Mouse (Mus musculus): ENCODE measurements at regions not wholly inside any gene's neighbourhood (a gene's known extent, or its start where the extent isn't known, plus 50 kb on each side); places are given as distances from the start of the nearest gene placed in this dataset.

DNA sequence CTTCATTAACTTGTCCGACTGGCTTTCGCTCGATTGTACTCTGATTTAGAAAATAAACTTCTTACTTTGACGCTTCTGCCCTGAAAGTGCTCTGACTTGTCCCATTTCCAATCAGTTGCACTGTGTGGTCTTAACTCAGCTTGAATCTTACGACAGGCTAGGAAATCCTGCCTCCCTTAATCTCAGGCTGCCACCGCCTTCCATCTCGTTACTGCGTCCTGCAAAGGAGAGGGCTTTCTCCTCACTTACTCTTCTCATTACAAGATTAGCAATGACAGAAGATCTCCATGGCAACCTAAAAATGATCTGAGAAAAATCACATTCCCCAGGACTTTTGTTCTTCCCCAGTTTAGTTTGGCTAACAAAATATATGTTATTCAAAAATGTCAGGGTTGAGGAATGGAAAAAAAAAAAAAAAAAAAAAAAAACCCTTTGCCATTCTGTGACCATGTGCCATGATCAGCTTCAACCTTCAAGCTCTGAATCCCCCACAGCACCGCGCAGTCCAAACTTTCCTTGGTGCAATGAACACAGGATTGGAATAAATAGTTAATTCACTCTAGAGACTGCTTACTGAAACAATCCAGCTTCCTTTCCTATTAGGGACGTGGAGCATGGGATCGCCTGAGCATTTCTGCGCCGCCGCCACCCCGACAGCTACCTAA, 494.1 kb downstream of the Lmo4 start:
- in situ Hi-C loops (cut with MboI) = no loop called here

DNA sequence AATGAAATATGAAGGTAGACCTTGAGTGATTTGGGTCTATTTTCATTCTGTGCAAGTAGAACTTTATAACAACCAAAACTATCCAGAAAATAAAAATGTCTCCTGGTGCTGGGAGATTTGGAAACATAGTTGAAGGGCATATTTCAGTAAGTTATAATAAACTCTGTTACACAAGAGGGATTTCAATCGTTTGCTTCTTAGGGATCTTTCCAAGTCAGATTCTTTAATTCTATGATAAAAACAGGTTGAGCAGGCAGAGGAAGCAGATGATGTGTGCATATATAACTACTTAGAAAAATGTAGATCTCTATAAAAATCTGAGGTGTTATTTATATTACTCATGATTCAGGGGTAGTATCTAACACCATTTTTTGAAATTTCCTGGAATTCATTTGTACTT, 498.3 kb downstream of the Lmo4 start:
- in situ Hi-C loops (cut with MboI) = no loop called here

DNA sequence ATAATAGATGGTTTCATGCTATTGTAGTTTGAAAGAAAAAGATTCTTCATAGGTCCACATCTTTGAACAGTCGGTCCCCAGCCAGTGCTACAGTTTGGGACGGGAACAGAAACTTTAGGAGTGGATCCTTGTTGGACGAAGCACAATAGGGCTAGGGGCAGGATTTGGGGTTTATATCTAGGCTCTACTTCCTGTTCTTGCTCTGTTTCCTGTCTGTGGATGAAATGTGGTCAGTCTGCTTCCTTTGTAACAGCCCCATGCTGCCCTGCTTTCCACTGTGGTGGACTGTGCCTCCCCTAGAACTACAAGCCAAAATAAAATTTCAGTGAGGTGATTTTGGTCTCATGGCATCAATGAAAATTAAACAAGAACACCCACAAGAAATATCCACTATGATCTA, 510.2 kb downstream of the Lmo4 start:
- in situ Hi-C loops (cut with MboI) = no loop called here

DNA sequence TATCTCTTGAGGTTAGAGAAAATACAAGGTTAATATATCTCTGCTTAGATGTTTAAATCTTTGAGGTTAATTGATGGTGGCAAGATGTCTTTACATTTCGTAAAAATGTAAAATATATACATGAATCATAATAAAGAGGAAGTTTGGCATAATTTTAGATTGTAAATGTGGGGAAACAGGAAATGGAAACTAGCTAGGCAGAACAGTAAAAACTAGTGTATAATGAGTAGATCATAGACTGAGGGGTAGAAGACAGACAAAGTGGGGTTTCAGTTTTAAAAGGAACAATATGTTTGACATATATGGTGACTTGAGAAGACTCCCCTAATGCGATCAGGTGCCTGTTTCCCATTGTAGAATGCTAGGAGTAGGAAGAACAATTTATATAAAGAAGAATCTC, 519.3 kb downstream of the Lmo4 start:
- in situ Hi-C loops (cut with MboI) = no loop called here

DNA sequence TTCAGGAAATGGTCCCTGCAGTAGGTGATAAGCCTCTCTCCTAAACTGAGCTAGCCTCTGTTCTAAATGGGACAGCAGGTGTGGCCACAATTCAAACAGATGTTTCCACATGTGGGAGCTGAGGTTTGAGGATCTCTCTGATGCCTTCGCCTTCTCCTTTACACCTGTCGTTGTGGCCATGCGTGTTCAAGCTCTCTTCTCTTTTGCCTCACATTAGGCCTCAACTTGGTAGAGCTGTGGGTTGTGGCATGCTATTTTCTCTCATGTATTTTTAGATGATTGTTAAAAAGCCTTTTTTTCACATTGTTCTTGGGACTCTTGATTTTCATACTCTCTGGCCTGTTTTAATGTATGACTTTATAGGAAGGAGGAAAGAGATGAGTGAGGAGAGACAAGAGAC, 526.8 kb downstream of the Lmo4 start:
- in situ Hi-C loops (cut with MboI) = no loop called here

DNA sequence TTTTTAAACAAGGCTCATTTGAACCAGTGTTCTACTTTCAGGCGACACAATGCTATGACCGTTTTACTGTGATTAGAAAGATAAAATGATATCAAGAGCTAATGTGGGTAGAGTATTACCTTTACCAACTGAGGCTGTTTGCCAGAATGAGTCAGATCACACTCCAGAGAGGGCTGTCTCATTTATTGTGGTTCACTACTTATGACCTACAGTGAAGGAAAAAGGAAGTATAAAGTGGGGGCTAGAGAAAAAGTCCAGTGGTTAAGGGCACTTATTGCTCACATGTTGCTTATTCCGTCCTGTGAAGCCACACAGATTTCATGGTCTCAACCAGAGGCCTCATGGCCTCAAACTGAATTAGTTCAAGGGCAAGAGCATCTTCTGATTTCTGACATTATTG, 530.2 kb downstream of the Lmo4 start:
- in situ Hi-C loops (cut with MboI) = no loop called here

DNA sequence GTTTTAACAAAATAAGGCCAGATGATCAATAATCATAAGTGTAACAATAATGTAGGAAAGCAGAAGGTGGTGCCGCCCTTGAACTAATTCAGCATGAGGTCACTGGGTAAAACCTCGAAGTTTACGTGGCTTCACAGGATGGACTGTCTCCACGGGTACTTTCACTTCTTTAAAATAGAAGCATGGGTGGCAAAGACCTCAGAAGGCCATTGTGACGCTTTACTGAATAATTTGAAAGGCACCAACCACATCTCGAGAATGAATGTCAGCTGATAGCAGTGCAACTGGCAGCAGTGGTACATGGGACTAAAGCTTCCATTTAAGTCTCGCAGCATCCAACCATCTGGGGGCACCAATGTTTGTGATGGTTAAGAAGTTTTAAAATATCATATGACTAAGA, 530.6 kb downstream of the Lmo4 start:
- in situ Hi-C loops (cut with MboI) = no loop called here

DNA sequence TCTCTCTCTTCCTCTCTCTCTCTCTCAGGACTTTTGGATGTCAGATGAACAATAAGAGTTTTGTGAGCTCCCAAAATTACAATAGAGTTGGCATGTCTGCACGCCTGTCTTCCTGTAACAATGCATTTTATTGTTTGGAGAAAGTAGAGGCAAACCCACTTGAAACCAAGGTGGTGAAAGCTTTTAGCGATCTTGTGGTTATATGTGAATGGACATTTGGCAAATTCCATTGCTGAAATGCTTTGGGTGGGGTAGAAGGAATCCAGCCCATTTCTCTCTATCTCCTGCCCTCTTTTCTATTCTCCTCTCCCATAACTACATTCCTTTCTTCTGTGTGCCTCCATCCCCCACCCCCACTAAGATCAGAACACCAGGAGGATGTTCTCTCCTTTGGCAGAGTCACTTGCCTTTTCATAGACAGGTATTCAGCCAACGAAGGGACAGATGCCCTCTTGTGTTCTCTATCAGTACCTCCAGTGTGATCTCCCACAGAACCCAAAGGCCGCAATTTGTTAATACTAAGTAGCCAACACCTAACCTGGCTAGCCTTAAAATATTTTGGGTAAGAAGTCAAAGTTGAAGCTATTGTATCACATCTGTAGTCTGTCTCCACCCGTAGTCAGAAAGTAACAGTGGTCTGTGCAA, 542.9 kb downstream of the Lmo4 start:
- in situ Hi-C loops (cut with MboI) = no loop called here

DNA sequence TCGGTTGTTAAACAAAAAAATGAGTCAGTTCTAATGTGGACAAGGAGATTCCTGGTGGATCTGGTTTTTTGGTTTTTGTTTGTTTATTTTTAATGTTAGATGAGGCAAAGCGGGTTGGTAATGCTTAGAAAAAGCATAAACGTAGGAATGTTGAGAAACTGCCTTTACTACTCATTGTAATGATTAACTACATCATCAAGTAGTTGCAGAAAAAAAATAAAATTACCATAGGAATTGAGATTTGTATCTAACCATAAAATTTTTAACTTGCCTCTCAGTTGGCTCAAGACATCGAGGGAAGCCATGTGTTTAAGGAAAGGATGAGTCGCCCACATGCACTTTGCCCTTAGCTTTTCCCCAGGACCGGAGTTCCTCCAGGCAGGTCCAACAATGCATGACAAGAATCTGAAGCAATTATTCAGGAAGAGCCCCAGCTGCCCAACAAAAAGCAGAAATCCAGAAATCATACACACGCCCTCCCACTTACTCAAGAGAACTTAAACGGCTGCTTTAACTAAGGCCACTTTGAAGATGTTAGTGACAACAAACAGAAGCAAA, 545.5 kb downstream of the Lmo4 start:
- in situ Hi-C loops (cut with MboI) = no loop called here

DNA sequence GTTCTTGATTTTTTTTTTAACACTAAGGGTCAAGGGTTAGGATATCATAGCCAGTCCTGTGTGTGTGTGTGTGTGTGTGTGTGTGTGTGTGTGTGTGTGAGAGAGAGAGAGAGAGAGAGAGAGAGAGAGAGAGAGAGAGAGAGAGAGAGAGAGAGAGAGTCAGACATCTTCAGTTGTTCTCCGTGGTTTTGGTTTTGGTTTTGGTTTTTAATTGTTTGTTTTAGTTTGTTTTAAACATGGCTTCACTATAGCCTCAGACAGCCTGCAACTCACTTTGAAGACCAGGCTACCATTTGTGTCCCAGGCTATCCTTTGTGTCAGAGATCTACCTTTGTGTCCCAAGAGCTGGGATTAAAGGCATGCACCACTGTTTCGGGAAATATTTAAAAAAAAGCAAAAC, 557.8 kb downstream of the Lmo4 start:
- in situ Hi-C loops (cut with MboI) = no loop called here

DNA sequence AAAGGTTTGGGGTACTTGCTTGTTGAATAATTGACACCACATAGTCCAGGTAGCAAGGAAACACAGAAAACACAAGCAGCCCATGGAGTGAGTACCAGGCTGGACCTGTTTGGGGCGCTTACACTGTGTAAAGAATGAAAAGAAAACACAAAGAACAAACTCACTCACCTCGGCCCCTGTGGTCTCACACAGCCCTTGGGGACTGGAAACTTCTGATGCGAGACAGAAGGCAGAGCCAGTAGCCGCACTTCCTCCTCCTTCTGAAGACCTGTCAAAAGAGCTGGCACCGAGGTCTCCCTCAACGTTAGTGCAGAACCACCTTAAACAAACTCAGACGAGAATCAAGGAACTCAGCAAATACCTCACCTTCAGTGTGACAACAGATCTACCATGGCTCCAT, 558.2 kb downstream of the Lmo4 start:
- in situ Hi-C loops (cut with MboI) = no loop called here

DNA sequence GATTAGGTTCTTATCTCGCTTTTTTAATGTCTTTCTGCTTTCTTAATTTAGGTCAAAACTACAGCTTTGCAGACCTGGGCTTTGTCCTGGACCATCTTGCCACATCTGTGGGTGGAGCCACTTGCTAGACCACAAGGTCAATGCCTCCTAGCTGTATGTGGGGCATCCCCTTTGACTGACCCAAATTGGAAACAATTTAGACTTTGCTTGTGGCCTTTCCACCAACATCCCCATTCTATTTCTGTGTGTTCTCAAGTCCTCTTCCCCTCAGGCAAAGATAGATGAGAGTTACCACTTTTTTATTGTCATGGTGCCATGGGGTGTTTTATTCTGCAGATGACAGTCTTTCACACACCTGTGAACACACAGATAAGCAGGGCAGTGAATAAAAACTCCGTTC, 572.0 kb downstream of the Lmo4 start:
- in situ Hi-C loops (cut with MboI) = no loop called here

DNA sequence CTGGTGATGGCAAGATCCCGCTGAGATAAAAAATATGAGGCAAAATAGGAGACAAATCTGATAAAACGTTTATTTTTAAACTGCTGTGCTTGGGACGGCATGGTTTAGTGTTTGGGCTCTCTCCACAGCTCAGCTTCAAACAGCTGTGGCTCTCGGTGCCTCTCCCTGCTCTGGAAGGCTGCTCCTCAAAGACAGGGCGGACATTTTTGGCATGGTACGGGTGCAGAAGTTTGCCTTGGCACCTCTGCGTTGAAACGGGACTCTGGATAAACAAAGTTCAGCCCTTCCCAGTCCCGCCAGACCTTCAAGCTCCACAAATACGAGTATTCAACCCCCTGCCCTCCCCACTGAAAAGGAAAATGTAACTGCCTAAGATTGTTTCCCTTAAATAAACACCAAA, 573.8 kb downstream of the Lmo4 start:
- in situ Hi-C loops (cut with MboI) = no loop called here

DNA sequence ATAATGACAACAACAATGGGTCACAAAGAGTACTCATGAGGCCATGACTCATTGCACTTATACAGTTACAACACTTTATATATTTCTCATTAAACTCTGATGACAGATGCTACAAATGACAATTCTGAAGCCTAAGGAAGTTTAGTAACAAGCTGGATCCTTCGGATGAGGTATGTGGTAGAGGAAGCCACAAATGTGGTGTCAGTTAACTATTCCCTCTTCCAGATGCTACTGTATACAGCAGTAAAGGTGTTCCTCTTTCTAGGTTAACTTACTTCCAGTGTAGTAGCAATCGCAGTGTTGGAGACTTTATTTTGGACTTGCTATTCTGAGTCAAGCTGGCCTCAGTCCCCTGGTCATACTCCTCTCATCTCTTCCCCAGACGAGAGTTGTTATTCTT, 580.1 kb downstream of the Lmo4 start:
- in situ Hi-C loops (cut with MboI) = loop anchor here (25.0 kb wide), 1 partner anchor 587 kb away; the partner anchor contains the start of gene Lmo4

DNA sequence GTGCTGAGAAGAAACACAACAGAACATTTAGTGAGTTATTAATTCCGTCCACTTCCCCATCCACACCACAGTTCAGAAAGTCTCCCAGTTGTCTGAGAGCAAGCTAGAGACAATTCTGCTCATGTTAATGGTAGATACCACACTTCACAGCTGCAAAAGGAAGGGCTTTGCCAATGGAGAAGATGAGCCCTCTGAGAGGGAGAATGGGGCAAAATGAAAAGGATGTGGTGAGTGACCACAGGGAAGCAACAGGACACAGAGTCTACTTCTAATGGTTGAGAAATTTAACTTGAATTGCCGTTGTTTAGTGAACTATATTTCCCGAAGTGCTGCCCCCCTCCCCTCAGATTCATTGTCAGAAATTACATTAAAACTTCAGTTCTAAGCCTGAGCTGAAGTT, 582.7 kb downstream of the Lmo4 start:
- in situ Hi-C loops (cut with MboI) = loop anchor here (25.0 kb wide), 1 partner anchor 590 kb away; the partner anchor contains the start of gene Lmo4

DNA sequence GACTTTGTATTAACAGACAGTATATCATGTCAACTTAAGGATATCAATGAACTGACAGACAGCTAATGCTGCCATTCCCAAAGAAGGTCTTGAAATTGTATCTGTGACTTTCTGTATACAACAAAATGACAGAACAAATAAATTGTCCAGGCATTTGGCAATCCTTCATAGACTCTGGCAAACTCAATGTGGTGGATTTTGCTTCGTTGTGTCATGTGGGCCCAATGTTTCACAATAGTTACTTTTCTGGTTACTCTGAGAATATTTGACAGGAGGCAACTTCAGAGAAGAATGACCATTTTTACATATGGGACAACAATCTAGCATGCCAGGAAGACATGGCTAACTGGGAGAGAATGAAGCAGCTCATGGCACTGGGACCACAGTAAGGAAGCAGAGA, 585.9 kb downstream of the Lmo4 start:
- in situ Hi-C loops (cut with MboI) = loop anchor here (25.0 kb wide), 1 partner anchor 593 kb away; the partner anchor contains the start of gene Lmo4

DNA sequence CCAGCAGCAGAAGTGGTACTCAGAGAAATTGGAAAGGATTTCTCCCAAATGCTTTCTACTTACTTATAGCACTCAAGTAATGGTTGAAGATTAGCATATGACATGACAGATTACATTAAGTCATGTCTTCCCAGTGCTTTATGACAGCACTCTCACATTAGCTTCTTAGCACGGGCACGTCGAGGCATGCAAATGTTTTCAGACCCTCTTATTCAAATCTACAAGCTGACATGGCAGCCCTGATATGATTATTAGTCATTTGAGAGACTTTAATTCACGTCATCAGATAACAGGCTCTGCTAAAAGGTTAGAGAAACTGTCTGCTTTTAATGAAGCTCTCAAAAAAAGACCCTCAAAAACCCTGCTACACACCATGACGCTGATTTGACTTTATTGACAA, 590.1 kb downstream of the Lmo4 start:
- in situ Hi-C loops (cut with MboI) = loop anchor here (25.0 kb wide), 1 partner anchor 597 kb away; the partner anchor contains the start of gene Lmo4

DNA sequence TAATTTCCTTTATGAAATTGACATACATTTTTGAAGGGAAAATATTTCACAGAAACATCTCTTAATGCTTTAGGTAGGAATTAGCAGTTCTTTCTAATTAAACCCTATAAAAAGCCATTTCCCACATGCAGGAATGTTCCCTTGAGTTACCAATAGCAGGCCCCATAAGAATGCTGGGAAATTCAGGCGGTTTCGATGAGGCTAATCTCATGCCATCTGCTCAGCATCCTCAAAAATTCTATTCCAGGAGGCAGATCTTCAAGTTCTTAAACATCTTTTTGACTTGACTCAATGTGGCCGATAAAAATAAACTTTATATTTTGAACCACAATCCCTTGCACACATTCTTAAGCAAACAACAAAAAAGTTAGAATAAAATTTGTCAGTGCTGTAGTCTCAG, 591.0 kb downstream of the Lmo4 start:
- in situ Hi-C loops (cut with MboI) = loop anchor here (25.0 kb wide), 1 partner anchor 598 kb away; the partner anchor contains the start of gene Lmo4

DNA sequence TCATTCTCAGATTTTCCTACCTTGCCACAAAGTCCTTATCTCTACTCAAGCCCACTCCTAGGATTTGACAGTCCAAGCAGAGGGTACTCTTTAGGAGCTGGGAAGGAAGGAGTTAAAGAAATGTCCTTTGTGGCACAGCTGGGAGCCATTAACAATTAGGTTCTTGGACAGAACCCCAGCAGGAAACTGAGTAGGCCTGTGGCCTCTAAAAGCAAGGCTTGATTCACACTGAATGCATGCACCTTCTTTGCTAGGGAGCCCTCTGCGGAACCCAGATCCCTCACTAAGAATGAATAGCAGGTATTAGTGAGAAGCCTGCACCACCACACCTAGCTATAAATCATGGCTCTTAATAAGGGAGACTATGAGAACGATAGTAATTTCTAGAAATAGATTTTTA, 595.3 kb downstream of the Lmo4 start:
- in situ Hi-C loops (cut with MboI) = loop anchor here (25.0 kb wide), 1 partner anchor 603 kb away; the partner anchor contains the start of gene Lmo4

DNA sequence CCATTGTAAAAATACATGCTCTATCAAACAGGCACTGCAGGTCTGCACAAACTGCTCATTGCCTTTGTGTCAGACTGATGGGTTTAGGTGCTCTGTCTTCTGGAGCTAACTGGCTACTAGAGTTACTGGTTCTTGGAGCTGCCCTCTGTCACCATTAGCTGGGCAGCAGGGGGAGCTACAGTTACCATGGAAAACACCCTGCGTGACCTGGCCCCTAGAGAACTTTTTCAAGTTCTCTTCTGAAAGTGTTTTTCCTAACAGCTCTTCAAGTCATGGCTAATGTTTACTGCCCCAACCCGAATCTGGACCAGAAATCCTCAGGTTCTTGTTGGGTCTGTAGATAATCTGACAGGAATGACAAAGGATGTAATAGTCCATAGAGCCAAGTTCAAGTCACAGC, 605.9 kb downstream of the Lmo4 start:
- in situ Hi-C loops (cut with MboI) = no loop called here

DNA sequence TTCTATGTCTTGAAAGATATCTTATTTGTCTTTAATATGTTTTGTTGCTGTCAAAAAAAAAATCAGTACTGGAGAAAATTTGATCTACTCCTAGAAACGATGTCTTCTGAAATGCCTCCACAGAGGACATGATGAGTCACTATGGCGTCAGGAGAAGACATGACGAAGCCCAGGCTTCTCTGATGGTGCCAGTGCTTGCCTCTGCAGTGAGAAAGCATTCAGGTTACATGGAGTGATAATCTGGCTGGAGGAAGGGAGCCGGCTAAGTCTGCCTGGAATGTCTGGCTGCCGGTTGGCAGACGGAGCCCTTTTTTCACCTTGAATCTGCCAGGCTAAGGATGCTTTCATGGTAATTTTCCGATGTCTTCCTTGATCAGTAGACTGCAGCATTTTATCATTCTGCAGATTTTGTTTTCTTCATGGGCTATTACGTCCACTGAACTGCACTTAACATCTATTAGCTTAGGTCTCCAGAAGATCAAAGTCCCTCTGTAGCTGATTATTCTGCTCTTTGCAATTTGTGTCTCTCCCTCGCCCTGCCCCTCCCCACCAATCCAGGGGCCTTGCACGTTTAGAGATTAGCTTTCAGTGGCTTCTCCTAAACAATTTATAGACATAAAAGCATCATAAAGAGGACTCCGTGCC, 607.9 kb downstream of the Lmo4 start:
- in situ Hi-C loops (cut with MboI) = no loop called here

DNA sequence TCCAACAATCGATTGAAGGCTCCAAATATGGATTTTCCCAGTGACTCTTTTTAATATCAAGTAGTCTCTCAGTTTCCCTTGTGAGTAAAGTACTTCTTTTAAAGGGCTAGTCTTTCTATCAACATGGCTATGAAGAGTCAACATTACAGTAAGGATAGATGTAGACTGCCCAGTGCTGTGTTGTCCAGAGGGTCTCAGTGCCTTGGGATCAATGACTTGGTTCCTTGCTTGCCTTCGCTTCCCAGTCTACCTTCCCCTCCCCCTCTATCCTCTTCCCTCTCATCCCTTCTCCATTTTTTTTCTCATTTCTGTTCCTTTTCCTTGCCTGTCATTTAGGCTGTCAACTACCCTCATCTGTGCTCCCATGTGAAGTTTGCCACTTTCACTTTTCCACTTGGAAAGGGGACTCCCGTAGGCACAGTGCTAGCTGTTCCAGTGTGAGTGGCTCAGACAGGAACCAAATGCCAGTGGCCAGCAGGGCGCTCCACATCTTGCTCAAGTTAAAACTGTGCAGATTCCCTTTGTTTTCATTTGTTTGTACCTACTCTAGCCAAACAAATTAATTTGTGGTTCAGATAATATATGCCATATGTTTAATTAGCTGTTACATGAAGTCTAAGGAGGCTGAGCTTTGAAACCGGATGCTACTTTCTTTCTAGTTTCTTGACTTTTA, 608.9 kb downstream of the Lmo4 start:
- in situ Hi-C loops (cut with MboI) = no loop called here
